8 mouse cellular contexts compared by ENCODE assay signal in the genomic region with DNA sequence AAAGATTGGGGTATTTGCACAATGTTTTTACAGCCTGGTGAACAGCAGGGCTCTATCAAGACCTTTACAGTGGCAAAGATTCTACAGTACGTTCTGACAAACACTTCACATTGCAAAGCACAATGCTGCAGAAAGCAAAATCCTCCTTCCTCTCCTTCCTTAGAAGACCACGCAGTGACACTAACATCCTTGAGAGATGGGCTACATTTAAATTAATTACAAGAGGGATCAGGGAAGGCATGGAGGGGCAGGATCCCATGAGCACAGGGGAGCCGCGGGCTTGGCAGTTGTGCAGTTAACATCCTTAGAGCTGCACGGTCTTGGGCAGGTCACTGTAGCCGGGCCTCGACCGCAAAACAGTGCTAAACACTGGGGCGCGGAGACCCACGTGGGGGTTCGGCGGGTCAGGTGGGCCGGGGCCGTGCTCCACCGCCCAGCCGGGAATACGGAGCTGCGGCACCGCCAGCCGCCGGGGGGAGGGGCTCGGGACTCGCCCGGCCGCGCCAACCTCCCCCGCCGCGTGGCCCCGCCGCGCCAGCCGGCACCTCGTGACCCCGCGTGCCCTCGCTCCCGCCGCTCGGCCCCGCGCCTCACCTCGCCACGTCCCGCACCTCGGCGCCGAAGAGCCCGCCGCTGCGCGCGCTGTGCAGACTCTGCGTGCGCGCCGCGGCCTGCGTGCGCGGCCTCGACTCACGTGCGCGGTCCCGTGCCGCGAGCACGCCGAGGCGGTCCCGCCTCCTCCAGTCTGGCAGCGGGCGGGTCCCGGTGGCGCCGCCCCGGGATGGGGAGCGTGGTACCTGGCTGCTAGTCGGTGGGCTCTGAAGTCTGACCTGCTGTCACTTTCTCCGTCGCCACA. TPM values are rescaled to one million over a fixed set of nuclear protein-coding genes. Genes with fewer than 3 reads are reported as not detected.
DNase-seq lines count a peak whose midpoint lies in the region; ATAC-seq and TF ChIP-seq lines count a peak whose summit lies in the region.

A gene (minus strand): TSS at position 658 of the 856 bp plus-strand sequence.
A gene (plus strand): TSS at position 730 of the 856 bp plus-strand sequence.

- peaks cover 23% of the 10 kb centered on the region for H3K36me3 ChIP-seq in erythroblast, embryonic 14.5 days (ENCODE audit: control insufficient read depth)
- peaks cover 27% of the 10 kb centered on the region for H3K36me3 ChIP-seq in heart, embryonic 12.5 days
- no peaks in the 10 kb centered on the region for H3K36me3 ChIP-seq in kidney, postnatal 0 days (ENCODE audit: insufficient read depth, low read length)
- H3K36me3 ChIP-seq in liver, embryonic 14.5 days (replicated peaks; ENCODE audit: control insufficient read depth, insufficient read depth, low read depth), result peaks cover 7% of the 10 kb centered on the region
- H3K36me3 ChIP-seq in stomach, embryonic 15.5 days, result peaks cover 13% of the 10 kb centered on the region

- H3K9me3 ChIP-seq in erythroblast, embryonic 14.5 days (ENCODE audit: control insufficient read depth, low read length), result no peaks in the 10 kb centered on the region
- H3K9me3 ChIP-seq in heart, embryonic 12.5 days (replicated peaks), result no peaks in the 10 kb centered on the region
- H3K9me3 ChIP-seq in kidney, postnatal 0 days (replicated peaks; ENCODE audit: low read length), result no peaks in the 10 kb centered on the region
- H3K9me3 ChIP-seq in liver, embryonic 14.5 days (ENCODE audit: control insufficient read depth, low read length), result no peaks in the 10 kb centered on the region
- no peaks in the 10 kb centered on the region for H3K9me3 ChIP-seq in stomach, embryonic 15.5 days

- under 1% methylated on average over 78 of the region's 83 CpGs for WGBS in heart, embryonic 12.5 days
- WGBS in kidney, postnatal 0 days, result under 1% methylated on average over 63 of the region's 83 CpGs
- WGBS in liver, embryonic 14.5 days (ENCODE audit: insufficient replicate concordance), result under 1% methylated on average over 82 of the region's 83 CpGs
- WGBS in stomach, embryonic 15.5 days, result under 1% methylated on average over 61 of the region's 83 CpGs

- TF ChIP-seq CTCF in kidney, postnatal 0 days (IDR thresholded peaks at IDR 0.05; ENCODE audit: low read depth), result peak; percentile 21; the same call in 1 of the 2 replicates
- TF ChIP-seq CTCF in liver, embryonic 14.5 days (IDR thresholded peaks at IDR 0.05; ENCODE audit: low read depth), result no peak

- peak within 1 kb of the TSS; percentile 85 for H3K4me2 ChIP-seq in heart, embryonic 12.5 days
- H3K4me2 ChIP-seq in kidney, postnatal 0 days (ENCODE audit: low read length), result peak within 1 kb of the TSS; percentile 74
- H3K4me2 ChIP-seq in liver, embryonic 14.5 days (ENCODE audit: low read depth), result peak within 1 kb of the TSS; percentile 86
- H3K4me2 ChIP-seq in stomach, embryonic 15.5 days, result peak within 1 kb of the TSS; percentile 84

- no peak for TF ChIP-seq EP300 in liver, embryonic 14.5 days (IDR thresholded peaks at IDR 0.05; ENCODE audit: low read depth)

- DNase-seq in brain, embryonic 18.5 days (ENCODE audit: low read depth, low spot score), result peak; percentile 64
- peak; percentile 75 for DNase-seq in kidney, postnatal 0 days (ENCODE audit: low spot score)
- peak; percentile 62 to 67 (median 64) for DNase-seq in liver, embryonic 14.5 days (ENCODE audit: low read depth in 3 of 3, low spot score in 3 of 3)
- peak; percentile 92 for DNase-seq in neural tube, embryonic 10.5 days (ENCODE audit: extremely low spot score, low spot score)

- peaks cover 23% of the 10 kb centered on the region for H3K27me3 ChIP-seq in erythroblast, embryonic 14.5 days (ENCODE audit: control insufficient read depth)
- peaks cover 4% of the 10 kb centered on the region; the same call in 1 of the 2 replicates for H3K27me3 ChIP-seq in heart, embryonic 12.5 days (replicated peaks)
- no peaks in the 10 kb centered on the region for H3K27me3 ChIP-seq in kidney, postnatal 0 days (ENCODE audit: insufficient read depth, low read length)
- H3K27me3 ChIP-seq in liver, embryonic 14.5 days (ENCODE audit: control insufficient read depth, insufficient read depth, low read length), result no peaks in the 10 kb centered on the region; the same call in 1 of the 2 replicates
- H3K27me3 ChIP-seq in stomach, embryonic 15.5 days (replicated peaks), result no peaks in the 10 kb centered on the region

- peaks cover 16% of the 10 kb centered on the region for H3K4me1 ChIP-seq in erythroblast, embryonic 14.5 days (ENCODE audit: control insufficient read depth)
- peaks cover 6% of the 10 kb centered on the region; the same call in 1 of the 2 replicates for H3K4me1 ChIP-seq in heart, embryonic 12.5 days (replicated peaks)
- no peaks in the 10 kb centered on the region for H3K4me1 ChIP-seq in kidney, postnatal 0 days (replicated peaks; ENCODE audit: insufficient read depth, low read length)
- 0 out of 4 replicates have a peak, but pooled peaks cover 0 to 2% of the 10 kb centered on the region in 2 experiments for H3K4me1 ChIP-seq in liver, embryonic 14.5 days (replicated peaks; ENCODE audit: control insufficient read depth in 2 of 2, insufficient read depth in 2 of 2, low read length in 1 of 2)
- no peaks in the 10 kb centered on the region; the same call in 1 of the 2 replicates for H3K4me1 ChIP-seq in stomach, embryonic 15.5 days

- H3K9ac ChIP-seq in heart, embryonic 12.5 days, result peak within 1 kb of the TSS; percentile 91
- H3K9ac ChIP-seq in kidney, postnatal 0 days (ENCODE audit: low read depth, low read length), result peak within 1 kb of the TSS; percentile 76
- peak within 1 kb of the TSS; percentile 67 for H3K9ac ChIP-seq in liver, embryonic 14.5 days (replicated peaks)
- H3K9ac ChIP-seq in stomach, embryonic 15.5 days, result peak within 1 kb of the TSS; percentile 85

- peak within 1 kb of the TSS; percentile 38; the same call in 1 of the 2 replicates for H3K27ac ChIP-seq in heart, embryonic 12.5 days (ENCODE audit: poor library complexity, severe bottlenecking)
- peak within 1 kb of the TSS; percentile 26; the same call in 1 of the 2 replicates for H3K27ac ChIP-seq in kidney, postnatal 0 days
- H3K27ac ChIP-seq in liver, embryonic 14.5 days, result no peak within 1 kb of the TSS
- H3K27ac ChIP-seq in stomach, embryonic 15.5 days, result peak within 1 kb of the TSS; percentile 54; the same call in 1 of the 2 replicates

- peak within 1 kb of the TSS; percentile 84 for H3K4me3 ChIP-seq in erythroblast, embryonic 14.5 days (replicated peaks)
- H3K4me3 ChIP-seq in heart, embryonic 12.5 days, result peak within 1 kb of the TSS; percentile 92
- peak within 1 kb of the TSS; percentile 80 for H3K4me3 ChIP-seq in kidney, postnatal 0 days (replicated peaks; ENCODE audit: low read depth, low read length)
- H3K4me3 ChIP-seq in liver, embryonic 14.5 days (ENCODE audit: insufficient read depth in 1 of 2, low read depth in 2 of 2, low read length in 2 of 2), result peak within 1 kb of the TSS; percentile 86
- peak within 1 kb of the TSS; percentile 90 for H3K4me3 ChIP-seq in stomach, embryonic 15.5 days (replicated peaks)

- ATAC-seq in CD4-positive, CD25-positive, alpha-beta regulatory T cell, adult 4 months, result peak; percentile 84
- peak; percentile 95 for ATAC-seq in heart, embryonic 12.5 days (ENCODE audit: insufficient number of reproducible peaks, low FRiP score)
- ATAC-seq in kidney, postnatal 0 days (replicated peaks; ENCODE audit: low FRiP score, low read depth), result peak; percentile 92
- peak; percentile 94 for ATAC-seq in liver, embryonic 14.5 days (ENCODE audit: insufficient read depth)
- peak; percentile 89 for ATAC-seq in stomach, embryonic 15.5 days (ENCODE audit: insufficient read depth, low FRiP score, low read depth)

RNA-seq across cellular contexts. Expression of the first gene that starts in this region (rescaled TPM):
- 10 to 100 TPM; 10.5 to 13.8 TPM for polyA plus RNA-seq in CD4-positive, CD25-positive, alpha-beta regulatory T cell, adult 4 months (2017; shearing (Covaris generic))
- polyA plus RNA-seq in erythroblast, embryonic 14.5 days (2012), result 0.05 and 0.15 TPM in 2 replicates
- polyA plus RNA-seq in heart, embryonic 12.5 days (2016; fragmentation: Nextera tagmentation; extraction: Ambion mirVana), result 22.0 and 22.9 TPM in 2 replicates
- polyA plus RNA-seq in kidney, postnatal 0 days (2015; fragmentation: Nextera tagmentation; extraction: Ambion mirVana), result 23.3 and 25.7 TPM in 2 replicates
- polyA plus RNA-seq in liver, embryonic 14.5 days (2012; rRNA removed), result 6.8 and 9.6 TPM in 2 replicates
- polyA plus RNA-seq in liver, embryonic 14.5 days (2014; fragmentation: Nextera tagmentation; extraction: Ambion mirVana), result 7.9 and 9.0 TPM in 2 replicates
- polyA plus RNA-seq in stomach, embryonic 15.5 days (2015; fragmentation: Nextera tagmentation; extraction: Ambion mirVana), result 25.8 and 27.5 TPM in 2 replicates

RNA-seq across cellular contexts. Expression of the second gene that starts in this region (rescaled TPM):
- polyA plus RNA-seq in CD4-positive, CD25-positive, alpha-beta regulatory T cell, adult 4 months (2017; shearing (Covaris generic)), result 1 to 10 TPM; 4.8 to 5.4 TPM
- 0.29 and 0.41 TPM in 2 replicates for polyA plus RNA-seq in erythroblast, embryonic 14.5 days (2012)
- 13.1 and 15.4 TPM in 2 replicates for polyA plus RNA-seq in heart, embryonic 12.5 days (2016; fragmentation: Nextera tagmentation; extraction: Ambion mirVana)
- polyA plus RNA-seq in kidney, postnatal 0 days (2015; fragmentation: Nextera tagmentation; extraction: Ambion mirVana), result 4.6 and 5.5 TPM in 2 replicates
- 4.0 and 4.7 TPM in 2 replicates for polyA plus RNA-seq in liver, embryonic 14.5 days (2012; rRNA removed)
- 6.6 and 7.0 TPM in 2 replicates for polyA plus RNA-seq in liver, embryonic 14.5 days (2014; fragmentation: Nextera tagmentation; extraction: Ambion mirVana)
- 12.9 and 14.2 TPM in 2 replicates for polyA plus RNA-seq in stomach, embryonic 15.5 days (2015; fragmentation: Nextera tagmentation; extraction: Ambion mirVana)
